Mouse (Mus musculus): ENCODE results near the gene Gm11444.

The Gm11444 gene

GRCm38 (mm10) chr11:85835753-85836522 lies 14.2 kb downstream of the Gm11444 start:
- DNase-seq (ENCODE audit: low spot score in 2 of 2): no peak

DNA sequence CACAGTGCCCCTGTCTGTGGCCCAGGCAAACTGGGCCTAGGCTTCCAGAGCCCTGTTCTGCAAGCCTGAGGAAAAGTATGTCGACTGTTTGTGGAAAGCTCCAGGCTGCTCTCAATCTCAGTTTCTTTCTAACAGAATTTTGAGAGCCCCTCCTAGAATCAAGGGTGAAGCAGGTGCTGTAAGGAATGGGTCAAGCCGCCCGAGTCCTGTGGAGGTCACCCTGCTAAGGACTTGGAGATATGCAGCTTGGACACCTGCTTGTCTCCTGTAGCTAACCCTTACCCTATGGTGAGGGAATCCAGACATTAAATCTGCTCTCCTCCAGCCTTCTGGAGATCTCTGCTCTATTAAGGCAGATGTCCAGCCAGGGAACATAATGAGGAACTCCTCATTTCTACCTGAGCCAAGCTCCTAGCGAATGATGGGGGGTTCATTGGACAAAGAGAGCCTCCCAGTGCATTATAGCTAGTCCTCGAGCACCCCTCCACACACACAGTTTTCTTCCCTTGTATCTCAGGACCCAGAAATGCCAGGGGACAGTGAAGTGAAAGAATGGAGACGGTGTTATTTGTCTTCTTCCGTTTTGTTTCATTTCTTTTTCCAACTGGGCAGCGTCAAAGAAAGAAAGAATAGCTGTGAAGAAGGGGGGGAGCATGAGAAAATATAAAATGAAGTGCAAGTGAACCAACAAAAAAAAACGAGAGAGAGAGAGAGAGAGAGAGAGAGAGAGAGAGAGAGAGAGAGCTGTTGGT lies 15.0 kb downstream of the Gm11444 start:
- no peak for DNase-seq (ENCODE audit: low spot score in 2 of 2)

DNA sequence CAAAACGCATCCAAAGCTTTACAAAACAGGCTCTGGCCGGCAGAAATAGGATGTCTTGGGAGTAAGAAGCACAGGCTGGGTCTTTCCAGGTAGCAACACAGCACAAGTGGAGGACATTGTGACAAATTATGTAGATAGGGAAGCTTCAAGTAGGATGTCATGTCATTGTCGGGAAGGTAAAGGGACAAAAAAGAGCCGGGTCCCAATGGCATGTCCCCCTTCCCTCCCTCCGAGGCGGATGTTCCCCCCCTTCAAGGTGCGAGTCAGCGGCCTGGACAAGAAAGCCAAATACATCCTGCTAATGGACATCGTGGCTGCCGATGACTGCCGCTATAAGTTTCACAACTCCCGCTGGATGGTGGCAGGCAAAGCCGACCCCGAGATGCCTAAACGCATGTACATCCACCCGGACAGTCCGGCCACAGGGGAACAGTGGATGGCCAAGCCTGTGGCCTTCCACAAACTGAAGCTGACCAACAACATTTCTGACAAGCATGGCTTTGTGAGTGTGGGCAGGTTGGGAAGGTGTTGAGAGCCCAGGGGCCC lies 15.7 kb downstream of the Gm11444 start:
- no peak for DNase-seq (ENCODE audit: low spot score in 2 of 2)

DNA sequence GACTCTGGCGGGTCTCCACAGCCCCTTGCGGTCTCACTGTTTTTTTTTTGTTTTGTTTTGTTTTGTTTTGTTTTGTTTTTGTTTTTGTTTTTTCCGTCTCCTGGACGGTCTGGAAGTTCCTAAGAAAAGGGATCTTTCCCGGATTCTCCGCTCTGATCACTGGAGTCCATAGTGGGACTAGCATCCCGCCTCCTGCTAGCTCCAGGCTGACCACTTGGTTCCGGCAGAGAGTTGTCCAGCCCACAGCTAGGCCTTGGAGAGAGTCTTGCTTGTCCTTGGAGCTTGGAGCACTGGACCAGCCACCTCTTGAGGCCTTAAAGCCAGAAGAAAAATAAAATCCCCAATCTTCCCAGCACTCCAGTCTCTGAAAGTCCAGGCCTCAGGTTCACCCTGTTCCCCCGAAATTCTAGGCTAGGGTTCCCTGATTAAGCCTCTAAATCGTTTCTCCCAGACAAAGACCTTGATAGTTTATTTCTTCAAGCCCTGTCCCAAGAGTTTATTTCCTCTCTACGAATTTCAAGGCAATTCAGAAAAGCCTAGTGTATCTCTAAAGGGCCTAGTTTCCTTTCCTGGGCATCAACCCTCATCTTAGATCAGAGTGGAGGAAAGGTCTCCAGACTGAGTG lies 16.3 kb downstream of the Gm11444 start:
- DNase-seq (ENCODE audit: low spot score in 2 of 2): no peak

GRCm38 (mm10) chr11:85833081-85833521 lies 17.0 kb downstream of the Gm11444 start:
- no peak for DNase-seq (ENCODE audit: low spot score in 2 of 2)

DNA sequence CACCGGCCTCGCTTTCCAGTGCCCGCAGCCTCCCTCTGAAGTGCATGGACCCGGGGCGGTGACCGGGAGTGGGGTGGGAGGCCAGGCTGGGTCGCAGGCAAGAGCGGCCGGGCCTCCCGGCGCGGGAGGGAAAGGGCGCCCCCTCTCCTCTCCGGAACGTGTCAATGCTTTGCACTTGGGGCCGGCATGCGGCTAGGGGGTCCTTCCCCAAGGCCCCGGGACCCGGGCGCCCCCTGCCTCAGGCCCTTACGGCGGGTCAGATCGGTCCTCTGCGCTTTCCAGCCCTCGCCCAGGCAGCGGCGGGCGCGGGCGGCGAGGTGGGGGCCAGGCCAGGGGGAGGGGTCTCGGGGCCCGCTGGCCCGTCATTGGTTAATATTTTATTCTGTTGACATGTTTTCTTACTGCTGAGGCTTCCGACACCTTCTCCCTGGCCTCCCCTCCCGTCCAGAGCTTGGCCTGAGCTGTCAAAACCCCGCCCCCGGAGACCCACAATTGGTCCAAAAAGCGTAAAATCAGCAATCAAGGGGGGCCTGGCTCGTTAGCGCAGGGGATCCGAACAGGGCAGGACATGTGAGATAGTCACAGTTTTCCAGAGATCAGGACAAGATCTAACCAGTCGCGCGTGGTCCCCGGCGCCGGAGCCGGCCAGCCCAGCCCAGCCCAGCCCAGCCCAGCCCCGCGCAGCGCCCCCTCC lies 17.8 kb downstream of the Gm11444 start, which contains the start of gene Tbx2:
Gene Tbx2 (plus strand): TSS at position 321 of the 694 bp plus-strand sequence.
- DNase-seq (ENCODE audit: low spot score in 2 of 2): no peak

DNA sequence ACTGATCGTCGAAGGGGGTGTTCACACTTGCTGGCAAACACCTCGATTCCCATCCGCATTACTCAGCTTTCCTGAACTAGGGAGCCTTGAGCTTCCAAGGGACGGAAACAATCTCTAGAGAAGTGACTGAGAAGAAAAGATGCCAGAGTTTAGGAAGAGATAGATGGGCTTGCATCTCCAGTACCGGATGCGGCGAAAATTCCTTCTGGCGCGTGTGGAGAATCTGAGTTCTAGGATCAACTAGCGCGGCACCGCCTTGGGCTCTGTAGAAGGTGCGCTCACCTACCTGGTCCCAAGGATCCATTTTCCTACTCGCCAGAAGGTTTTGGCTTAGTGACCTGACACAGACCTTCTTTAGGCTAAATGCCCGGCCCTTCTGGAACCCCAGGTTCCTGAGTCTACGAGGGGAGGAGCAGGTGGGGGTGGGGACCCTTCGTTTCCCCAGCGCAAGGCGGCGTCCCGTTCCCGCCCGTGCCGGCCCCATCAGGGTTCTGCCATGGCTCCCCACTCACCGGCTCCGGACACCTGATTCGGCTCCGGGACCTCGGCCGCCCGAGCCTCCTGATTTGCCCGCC lies 18.4 kb downstream of the Gm11444 start:
- no peak for DNase-seq (ENCODE audit: low spot score in 2 of 2)

DNA sequence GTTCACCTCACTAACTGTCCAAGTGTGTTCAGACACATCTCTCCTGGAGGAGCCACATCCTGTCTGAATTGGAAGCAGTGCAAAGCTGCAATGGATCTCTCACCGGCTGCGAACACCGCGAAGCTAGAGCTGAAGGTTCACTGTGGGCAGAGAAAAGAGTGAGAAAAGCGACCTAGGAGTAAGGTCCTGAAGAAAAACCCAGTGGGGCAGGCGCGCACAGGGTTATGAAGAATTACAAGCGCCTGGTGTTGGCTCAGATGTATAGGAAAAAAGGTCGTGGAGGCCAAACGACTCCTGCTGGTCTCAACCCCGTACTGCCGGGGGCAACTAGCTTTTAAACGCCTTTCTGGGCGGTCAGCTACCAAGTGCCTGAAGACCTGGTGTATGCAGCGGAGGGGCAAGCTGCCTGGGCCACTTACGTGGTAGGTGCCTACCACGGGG lies 19.2 kb downstream of the Gm11444 start:
- DNase-seq (ENCODE audit: low spot score in 2 of 2): no peak

DNA sequence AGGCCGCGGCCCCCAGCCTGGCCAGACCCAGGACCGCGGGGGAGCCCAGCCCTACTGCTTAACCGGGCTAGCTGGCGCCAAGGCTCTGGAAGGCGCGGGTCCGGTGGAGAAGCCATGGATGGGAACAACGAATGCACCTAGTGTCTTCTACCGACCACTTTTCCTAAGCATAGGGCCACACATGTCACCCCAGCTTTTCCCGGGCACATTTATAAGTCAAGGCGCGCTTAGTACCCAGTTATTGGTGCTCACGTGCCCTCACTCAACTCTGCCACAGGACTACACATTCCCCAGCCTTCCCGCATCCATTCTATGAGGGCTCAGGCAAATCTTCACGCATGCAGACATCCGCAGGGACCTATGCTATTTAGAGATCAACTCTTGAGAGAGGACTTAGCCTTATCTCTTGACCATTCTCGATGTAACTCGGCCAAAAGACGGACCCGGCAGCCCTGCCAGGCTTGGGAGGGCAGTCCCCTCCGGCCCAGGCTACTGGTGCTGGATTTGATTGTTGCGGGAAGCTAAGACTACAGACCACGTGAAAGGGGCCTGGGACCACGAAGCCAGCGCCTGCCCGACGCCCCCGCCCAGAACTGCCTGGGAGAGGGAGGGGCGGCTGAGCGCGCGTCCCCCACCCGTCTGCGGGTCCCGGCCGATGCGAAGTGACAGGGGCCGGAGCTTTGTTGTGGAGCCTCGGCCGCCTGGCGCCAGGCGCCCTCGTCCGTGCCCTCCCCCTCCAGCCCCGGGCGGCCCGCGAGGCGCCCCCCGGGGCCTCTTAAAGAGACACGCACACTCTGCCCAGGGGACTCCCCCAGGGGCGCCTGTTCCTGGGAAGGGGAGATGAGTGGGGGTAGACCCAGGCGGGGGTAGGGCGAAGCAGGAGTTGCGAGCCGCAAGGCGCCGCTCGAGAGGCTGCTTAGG lies 20.4 kb downstream of the Gm11444 start:
- no peak for DNase-seq (ENCODE audit: low spot score in 2 of 2)

DNA sequence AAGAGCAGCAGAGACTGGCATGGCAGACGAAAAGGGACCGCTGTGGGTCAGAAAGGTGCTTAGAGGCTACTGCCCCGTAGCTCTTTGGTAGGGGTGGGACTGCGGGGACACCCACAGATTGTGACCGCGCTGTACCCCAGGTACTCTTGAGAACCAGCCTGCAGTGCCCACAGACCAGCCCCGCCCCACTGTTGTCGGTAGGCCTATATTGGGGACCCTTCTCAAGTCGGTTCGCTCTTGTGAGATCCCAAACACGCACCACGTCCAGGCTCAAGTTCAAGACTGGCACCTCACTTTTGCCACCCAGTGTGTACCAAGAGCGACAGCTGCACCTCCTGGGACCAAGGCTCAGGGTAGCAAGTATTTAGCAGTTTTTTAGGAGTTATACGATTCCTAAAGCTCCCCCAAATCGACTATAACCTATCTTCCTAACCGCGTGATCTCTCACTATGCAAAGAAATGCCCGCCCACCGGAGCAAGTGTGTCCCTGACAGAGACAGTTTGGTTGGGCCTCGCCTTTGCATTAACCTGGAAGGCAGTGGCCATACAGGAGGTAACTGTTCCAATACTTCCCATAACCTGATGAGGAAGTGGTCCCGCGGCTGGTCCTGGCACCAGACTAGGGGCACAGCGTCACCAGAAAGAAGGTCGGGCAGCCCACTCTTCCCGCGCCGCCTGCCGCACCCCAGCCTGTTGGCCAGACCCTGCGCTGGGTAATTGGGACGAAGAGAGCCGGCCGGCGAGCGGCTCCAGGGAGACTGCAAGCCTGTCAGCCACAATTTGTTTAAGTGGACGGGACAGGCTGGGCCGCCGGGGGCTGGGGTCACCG lies 21.2 kb downstream of the Gm11444 start:
- no peak for DNase-seq (ENCODE audit: low spot score in 2 of 2)

DNA sequence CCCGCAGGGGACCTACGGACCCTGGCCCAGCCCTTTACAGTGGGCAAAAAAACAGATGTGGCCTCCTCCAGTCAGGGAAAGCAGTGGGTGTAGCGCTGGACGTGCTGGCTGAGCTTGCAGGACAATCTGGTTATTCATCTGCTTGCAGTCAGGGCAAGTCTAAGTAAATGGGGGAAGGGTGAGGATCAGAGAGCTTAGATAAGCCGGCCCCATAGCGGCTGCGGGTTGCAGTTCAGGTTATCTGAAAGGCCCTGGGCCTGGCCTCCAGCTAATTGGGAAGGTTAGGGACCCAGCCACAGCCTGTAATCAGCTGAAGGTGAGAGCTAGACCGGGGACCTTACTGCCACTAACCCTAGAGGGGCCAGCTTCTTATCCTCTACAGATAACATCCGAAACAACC lies 22.8 kb downstream of the Gm11444 start:
- no peak for DNase-seq (ENCODE audit: low spot score in 2 of 2)

GRCm38 (mm10) chr11:85825823-85826222 lies 24.3 kb downstream of the Gm11444 start:
- no peak for DNase-seq (ENCODE audit: low spot score in 2 of 2)

GRCm38 (mm10) chr11:85825031-85825430 lies 25.1 kb downstream of the Gm11444 start:
- no peak for DNase-seq (ENCODE audit: low spot score in 2 of 2)

DNA sequence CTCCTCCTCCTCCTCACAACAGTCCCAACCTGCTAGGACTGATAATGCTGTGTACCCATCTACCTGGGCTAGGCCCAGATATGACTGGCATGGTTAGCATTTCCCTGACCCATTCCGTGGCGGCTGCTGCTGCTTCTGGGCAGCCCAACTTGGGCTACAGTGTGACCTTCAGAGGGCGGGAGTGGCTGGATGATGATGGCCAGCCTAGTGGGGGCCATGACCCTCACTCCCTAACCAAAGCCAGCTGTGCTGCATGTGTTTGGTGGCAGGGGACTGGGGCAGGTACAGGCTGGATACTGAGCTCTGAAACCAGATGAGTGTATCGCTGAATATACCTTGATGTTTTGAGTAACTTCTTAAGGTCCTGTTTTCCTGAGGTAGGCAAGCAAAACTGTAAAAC lies 26.3 kb downstream of the Gm11444 start:
- no peak for DNase-seq (ENCODE audit: low spot score in 2 of 2)

DNA sequence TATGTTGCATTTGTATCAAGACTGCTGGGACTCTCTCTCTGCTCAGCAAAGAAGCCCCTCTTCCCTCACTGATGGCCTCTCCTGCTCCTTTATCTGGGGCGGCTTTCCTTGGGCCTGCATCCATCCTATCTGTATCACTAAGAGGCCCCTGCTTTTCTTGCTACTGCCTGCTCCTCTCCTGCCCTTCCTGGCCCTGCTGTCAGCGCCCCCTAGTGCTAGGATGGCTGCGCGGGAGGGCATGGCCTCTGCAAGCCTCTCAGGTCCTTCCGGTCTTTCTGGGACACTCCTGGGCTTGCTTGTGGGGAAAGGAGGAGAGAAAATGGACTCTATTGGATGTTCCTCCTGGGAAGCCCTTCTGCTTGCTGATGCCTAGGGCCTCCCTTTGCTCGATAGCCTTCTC lies 27.0 kb downstream of the Gm11444 start:
- DNase-seq (ENCODE audit: low spot score in 2 of 2): no peak

GRCm38 (mm10) chr11:85821659-85822058 lies 28.5 kb downstream of the Gm11444 start:
- no peak for DNase-seq (ENCODE audit: low spot score in 2 of 2)

- DNase-seq (ENCODE audit: low spot score in 2 of 2): no peak
Observed at GRCm38 (mm10) chr11:85820959-85821358, 29.2 kb downstream of the Gm11444 start.

DNA sequence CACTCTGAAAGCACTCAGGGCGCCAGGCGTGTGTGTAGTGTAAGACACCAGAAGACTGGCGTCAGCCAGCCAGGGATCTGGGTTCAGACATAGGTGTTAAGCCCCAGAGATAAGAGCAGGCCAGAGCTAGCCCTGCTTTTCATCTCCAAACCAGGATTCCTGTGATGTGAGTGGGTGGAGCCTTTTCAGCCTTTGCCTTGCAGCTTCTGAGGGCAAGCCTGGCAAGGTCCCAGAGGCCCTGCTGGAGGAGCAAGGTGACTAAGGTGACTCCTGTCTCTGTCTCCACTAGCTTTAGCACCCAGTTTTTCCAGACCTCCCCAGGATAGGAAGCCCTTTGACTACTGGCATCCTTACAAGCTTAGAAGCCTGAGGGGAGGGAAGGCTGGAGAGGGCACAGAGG lies 31.7 kb downstream of the Gm11444 start:
- no peak for DNase-seq (ENCODE audit: low spot score in 2 of 2)

DNA sequence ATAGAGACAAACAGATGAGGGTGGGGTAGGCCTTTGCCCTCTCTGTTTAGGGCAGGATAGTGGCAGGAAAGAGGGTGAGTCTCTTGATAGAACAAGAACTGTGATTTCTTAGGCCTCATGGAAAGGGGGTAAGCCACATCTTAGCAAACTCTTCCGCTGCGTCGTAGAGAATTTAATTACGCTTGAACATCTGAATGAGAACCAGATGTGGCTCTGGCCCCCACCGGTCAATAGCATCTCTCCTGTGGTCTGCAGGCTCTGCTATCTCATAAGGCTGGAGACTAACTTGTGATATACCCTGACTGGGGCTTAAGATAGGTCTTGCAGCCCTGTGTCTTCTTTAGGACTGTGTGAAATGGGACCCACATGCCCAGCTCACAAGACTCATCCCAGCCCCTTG lies 33.7 kb downstream of the Gm11444 start:
- no peak for DNase-seq (ENCODE audit: low spot score in 2 of 2)
